11 mouse cellular contexts compared by ENCODE assay signal in the genomic region with DNA sequence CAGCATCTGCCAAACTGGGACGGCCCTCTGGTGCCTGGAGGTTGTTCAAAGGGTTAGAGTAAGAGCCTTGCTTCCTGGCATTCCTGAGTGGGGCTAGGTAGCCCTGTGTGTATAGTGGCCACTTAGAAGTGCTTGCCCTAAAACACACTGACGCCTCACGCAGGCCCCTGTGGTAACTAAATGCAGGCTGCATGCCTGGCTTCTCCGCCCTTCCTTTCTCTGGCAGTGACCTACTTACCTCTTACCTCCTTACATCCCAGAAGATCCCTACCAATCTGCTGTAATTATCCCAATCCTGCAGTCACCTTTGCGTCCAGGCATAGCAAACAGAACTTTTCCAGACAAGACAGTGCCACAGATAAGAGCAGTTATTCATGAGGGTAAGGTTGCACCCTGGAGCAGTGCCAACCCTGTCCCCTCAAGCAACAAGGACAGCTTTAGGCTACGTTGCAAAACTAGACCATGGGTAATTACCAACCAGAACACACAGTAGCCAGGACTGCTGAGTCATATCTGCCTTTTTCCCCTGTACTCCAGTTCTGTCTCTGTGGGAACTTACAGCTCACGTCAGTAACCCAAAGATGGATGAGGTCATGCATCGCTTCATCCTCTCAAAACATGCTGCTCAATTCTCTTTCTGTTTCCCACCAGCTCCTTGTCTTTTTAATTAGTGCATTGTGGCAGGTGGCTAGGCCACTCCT.
A peak's percentile ranks its signal among the peaks of the same experiment; 100 is the strongest.
DNase-seq lines count a peak whose midpoint lies in the region; ATAC-seq and TF ChIP-seq lines count a peak whose summit lies in the region.
"Had no signal": no experiment of that assay in that cellular context is flagged by ENCODE, and none has a peak within 500 bp of the region (broad histone marks: within the 10 kb centered on the region; RNA-seq: fewer than 3 reads in every experiment).

No protein-coding gene starts in this region.

- ATAC-seq in embryonic facial prominence, embryonic 15.5 days (ENCODE audit: insufficient number of reproducible peaks, low FRiP score, low TSS enrichment, low read depth), result peak; percentile 30; the same call in 1 of the 2 replicates
- ATAC-seq in kidney, embryonic 16.5 days (ENCODE audit: low FRiP score, low TSS enrichment), result peak; percentile 82

- peaks cover 22% of the 10 kb centered on the region for H3K4me1 ChIP-seq in embryonic facial prominence, embryonic 15.5 days
- peaks cover 18% of the 10 kb centered on the region for H3K4me1 ChIP-seq in kidney, embryonic 16.5 days (ENCODE audit: insufficient read depth, low read length)

- H3K36me3 ChIP-seq in embryonic facial prominence, embryonic 15.5 days, result no peaks in the 10 kb centered on the region
- no peaks in the 10 kb centered on the region for H3K36me3 ChIP-seq in kidney, embryonic 16.5 days (ENCODE audit: insufficient read depth, low read length)
- H3K36me3 ChIP-seq: G1E; heart, embryonic 12.5 days; limb, embryonic 13.5 days had no signal

- H3K4me2 ChIP-seq in embryonic facial prominence, embryonic 15.5 days (replicated peaks), result no peak overlapping the region
- H3K4me2 ChIP-seq in kidney, embryonic 16.5 days (replicated peaks; ENCODE audit: low read depth, low read length), result peak overlapping the region; percentile 5; the same call in 1 of the 2 replicates
- H3K4me2 ChIP-seq: heart, embryonic 12.5 days; limb, embryonic 13.5 days had no signal

- DNase-seq in layer of hippocampus, adult 2 months (ENCODE audit: low spot score in 2 of 2), result no peak
- no peak for DNase-seq in layer of hippocampus, postnatal 14 days (ENCODE audit: low spot score in 2 of 2)
- peak; percentile 39 for DNase-seq in ZHBTc4 (ENCODE audit: low read depth, low spot score)
- no peak for DNase-seq in left cerebral cortex, adult 8-10 months (ENCODE audit: low spot score in 2 of 2)
- no peak for DNase-seq in left cerebral cortex, adult 9 months (ENCODE audit: low spot score in 2 of 2)
- no peak for DNase-seq in cerebellum, adult 9-11 months

- 53% methylated on average over 8 of the region's 8 CpGs for WGBS in embryonic facial prominence, embryonic 15.5 days
- WGBS in kidney, embryonic 16.5 days, result 48% methylated on average over 8 of the region's 8 CpGs

- TF ChIP-seq CTCF in layer of hippocampus, adult 2 months (conservative IDR thresholded peaks at IDR 0.05), result no peak

- no peaks in the 10 kb centered on the region for H3K27me3 ChIP-seq in embryonic facial prominence, embryonic 15.5 days
- H3K27me3 ChIP-seq in kidney, embryonic 16.5 days (ENCODE audit: insufficient read depth, low read length), result no peaks in the 10 kb centered on the region
- H3K27me3 ChIP-seq: heart, embryonic 12.5 days; limb, embryonic 13.5 days had no signal

- H3K9ac ChIP-seq in embryonic facial prominence, embryonic 15.5 days, result no peak overlapping the region
- no peak overlapping the region for H3K9ac ChIP-seq in kidney, embryonic 16.5 days (replicated peaks; ENCODE audit: low read length)
- H3K9ac ChIP-seq: heart, embryonic 12.5 days; limb, embryonic 13.5 days had no signal

- H3K9me3 ChIP-seq in embryonic facial prominence, embryonic 15.5 days (replicated peaks), result no peaks in the 10 kb centered on the region
- no peaks in the 10 kb centered on the region for H3K9me3 ChIP-seq in kidney, embryonic 16.5 days (ENCODE audit: low read length)
- H3K9me3 ChIP-seq: limb, embryonic 13.5 days had no signal

- 0 out of 2 replicates have a peak overlapping the region, but pooled peaks have one; percentile 14 for H3K27ac ChIP-seq in layer of hippocampus, adult 2 months
- H3K27ac ChIP-seq in embryonic facial prominence, embryonic 15.5 days (replicated peaks), result no peak overlapping the region
- H3K27ac ChIP-seq in kidney, embryonic 16.5 days (ENCODE audit: low read length), result no peak overlapping the region
- H3K27ac ChIP-seq: limb, embryonic 13.5 days had no signal

- no peak overlapping the region for H3K4me3 ChIP-seq in layer of hippocampus, adult 2 months
- H3K4me3 ChIP-seq in embryonic facial prominence, embryonic 15.5 days (replicated peaks), result no peak overlapping the region
- no peak overlapping the region for H3K4me3 ChIP-seq in kidney, embryonic 16.5 days (ENCODE audit: low read length)
- H3K4me3 ChIP-seq: heart, embryonic 12.5 days; limb, embryonic 13.5 days had no signal
